Mouse (Mus musculus) cerebellum, postnatal 4 days (tissue): ENCODE results near the gene Cd80.

ENCODE experiments used
- DNase-seq, 2 experiments: peaks; one replicate each; pipeline ENCODE4 v3.0.0; 2022; ENCODE audit warnings: low spot score in 2 of 2, mixed read lengths in 1 of 2

Gene Cd80

DNA sequence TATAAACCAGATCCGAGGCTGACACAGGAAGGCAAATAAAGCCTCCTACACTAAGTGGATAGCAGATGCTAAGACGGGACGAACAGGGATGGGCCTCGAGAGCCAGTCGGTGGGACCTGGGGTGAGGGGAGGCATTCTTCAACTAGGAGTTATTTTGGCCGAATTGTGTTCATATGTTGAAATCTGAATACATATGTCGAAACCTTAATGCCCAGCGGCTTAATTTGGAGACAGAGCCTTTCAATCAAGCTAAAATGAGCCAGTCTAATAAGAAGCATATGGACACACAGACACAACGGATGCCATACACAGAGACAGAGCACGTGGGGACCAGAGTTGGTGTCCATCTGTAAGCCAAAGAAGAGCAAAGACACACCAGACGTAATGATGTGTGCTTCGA is 6.9 kb upstream of the Cd80 start:
- DNase-seq: no peak

GRCm38 (mm10) chr16:38450707-38451106 is 4.7 kb upstream of the Cd80 start:
- DNase-seq: no peak

DNA sequence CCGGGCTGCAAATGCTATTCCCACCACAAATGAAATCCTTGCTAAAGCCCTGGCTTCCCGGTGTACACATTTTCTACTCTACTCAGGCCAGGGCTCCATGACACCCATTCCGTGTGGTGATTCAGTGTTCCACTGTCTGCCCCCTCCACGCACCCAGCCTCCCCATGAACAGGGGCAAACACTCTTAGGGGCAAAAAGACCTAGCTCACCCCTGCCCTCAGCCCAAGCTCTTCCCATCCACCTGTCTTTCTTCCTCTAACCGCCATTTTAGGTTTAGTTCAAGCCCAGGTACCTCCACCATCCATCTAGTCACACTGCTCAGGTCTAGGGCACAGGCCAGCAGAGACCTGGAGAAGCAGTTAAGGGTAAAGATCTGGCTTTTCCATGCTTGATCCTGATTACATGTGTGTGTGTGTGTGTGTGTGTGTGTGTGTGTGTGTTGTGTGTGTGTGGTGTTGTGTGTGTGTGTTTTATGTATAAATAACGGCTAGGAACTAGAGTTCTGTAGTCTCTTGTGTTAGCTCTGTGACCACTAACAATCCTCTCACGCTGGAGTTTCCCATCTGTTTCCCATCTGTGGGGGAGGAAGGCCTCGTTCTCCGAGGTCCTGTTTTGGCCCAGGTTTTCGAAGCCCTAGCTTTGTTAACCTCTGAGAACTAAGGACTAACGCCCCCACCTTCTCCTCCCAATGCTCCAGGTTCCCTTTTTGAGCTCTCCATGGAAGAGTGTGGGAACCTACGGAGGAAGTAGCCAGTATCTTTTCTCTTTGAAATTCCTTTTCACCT is 3.7 kb upstream of the Cd80 start:
- no peak for DNase-seq

GRCm38 (mm10) chr16:38452442-38453202 is 2.7 kb upstream of the Cd80 start, which contains the start of gene Adprh:
Gene Adprh, minus strand, starts transcription at chr16:38452703.
- peak; percentile 72 to 87 for DNase-seq

GRCm38 (mm10) chr16:38453203-38453553 is 2.2 kb upstream of the Cd80 start:
- no peak for DNase-seq

GRCm38 (mm10) chr16:38453952-38454351 is 1.4 kb upstream of the Cd80 start:
- DNase-seq: no peak

- no peak for DNase-seq
These were observed 667 bp upstream of the Cd80 start for GRCm38 (mm10) chr16:38454533-38455254.

DNA sequence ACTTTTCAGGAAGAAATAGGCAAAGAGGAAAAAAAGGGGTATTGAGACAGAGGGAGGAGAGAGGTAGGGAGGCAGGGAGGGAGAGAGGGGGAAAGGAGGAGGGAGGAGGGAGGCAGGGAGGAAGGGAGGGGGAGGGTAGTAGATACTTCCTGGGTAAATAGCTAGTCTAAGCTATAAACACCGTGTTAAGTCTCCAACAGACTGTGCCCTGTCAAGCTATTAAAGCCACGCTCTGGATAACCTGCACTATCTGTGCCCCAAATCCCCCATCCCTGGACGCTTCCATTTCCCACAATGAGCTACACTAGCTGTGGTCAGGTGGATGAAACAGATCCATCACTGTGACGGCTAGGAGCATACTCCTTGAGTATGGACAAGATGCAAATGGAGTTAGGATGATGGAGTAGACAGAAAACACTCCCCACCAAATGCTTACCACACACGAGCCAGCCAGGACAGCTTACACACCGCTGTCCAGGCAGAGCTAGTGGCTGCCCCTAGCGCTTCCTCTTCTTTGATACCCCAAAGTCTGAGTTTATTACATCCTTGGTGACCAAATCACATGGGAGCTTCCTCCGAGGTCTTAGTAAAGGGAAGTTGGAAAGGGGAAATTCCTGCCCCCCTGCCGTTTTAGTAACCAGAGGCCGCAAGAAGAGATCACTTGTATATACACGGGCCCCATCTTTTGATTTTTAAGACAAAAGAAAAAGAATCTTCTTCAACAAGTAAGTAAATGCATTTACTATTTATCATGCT is 1.6 kb downstream of the Cd80 start:
- DNase-seq: no peak

DNA sequence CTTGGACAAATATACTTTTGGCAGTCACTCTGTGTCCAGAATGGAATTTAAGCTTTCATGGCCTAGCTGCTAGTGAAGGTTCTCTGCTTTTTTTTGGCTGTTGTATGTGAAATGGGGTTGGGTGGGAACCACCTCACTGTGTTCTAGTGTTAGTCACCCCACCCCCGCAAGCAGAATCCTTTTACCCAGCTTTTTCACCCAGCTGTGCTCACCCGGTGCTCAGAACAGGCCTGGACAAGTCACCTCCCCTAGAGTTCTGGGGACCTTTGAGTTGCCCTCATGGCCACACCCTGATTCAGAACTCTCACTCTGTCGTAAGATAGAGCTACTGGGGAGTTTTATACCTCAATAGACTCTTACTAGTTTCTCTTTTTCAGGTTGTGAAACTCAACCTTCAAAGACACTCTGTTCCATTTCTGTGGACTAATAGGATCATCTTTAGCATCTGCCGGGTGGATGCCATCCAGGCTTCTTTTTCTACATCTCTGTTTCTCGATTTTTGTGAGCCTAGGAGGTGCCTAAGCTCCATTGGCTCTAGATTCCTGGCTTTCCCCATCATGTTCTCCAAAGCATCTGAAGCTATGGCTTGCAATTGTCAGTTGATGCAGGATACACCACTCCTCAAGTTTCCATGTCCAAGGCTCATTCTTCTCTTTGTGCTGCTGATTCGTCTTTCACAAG is 3.4 kb downstream of the Cd80 start:
- DNase-seq: no peak

DNA sequence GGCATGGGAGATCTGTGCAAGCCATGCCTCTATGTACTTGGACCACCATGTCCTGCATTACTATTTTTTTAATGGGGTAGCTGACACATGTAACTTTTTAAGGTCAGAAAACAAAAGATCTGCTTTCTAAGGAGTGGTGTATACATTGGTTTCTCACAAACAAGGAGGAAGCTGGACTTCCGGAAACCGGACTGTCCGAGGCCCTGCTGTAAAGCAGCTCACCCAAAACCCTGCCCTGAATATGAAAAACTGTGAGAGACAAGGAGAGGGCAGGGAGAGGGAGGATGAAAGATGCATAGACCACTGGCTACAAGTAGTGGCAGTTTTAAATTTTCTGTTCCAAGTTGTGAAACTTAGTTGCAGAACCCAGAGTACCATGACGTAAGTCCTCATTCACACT is 4.6 kb downstream of the Cd80 start:
- DNase-seq: no peak

DNA sequence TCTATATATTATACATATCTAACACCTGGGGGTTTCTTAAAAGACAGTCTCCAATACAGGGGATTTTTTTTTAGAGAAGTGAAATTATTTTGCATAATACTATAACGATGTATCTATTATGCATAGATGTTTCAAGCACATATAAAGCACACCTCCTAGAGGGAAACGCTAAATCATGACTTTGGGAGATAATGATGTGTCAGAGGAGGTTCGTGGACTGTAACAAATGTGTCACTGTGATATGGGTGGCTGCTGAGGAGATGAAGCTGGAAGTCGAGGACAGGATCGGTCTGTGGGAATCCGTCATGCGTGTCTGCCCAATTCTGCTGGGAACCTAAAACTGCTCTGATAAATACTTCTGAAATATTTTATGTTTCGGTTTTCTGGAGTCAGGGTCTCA is 6.4 kb downstream of the Cd80 start:
- DNase-seq: no peak

DNA sequence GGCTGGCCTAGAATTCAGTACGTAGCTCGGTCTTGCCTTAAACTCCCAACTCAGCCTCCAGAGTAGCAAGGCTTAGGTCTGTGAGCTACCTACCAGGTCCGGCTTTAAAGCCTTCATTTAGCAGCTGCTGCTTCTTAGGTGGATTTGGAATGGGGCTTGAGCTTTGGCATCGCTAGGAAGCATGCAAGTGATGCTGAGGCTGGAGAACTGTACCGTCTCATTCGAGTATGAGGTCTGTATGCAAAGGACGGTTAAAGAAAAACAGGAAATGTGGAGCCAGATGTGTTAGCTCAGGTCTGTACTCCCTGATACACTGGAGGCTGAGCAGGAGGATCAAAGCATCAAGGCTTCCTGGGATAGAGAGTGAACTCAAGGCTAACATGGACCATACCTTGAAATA is 6.8 kb downstream of the Cd80 start:
- no peak for DNase-seq

DNA sequence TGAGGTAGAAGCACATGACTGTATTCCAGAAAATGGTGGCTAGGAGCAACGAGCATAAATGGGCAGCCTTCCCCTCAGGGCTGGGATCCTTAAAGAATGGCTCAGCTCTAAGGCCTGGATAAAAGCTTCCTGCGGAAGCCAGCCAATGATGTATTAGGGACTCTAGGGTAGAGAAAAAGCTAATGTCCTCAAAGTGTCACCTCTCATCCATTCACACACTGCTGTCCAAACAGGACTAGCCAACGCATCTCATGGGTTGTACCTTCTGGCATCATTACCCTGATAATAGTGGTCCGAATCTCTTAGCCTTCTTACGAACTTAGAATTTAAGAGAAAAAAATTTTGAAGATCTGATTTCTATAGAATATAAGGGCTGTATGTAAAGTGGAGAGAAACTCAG is 7.9 kb downstream of the Cd80 start:
- DNase-seq: no peak

- DNase-seq: no peak
These were observed 10.7 kb downstream of the Cd80 start for GRCm38 (mm10) chr16:38466089-38466488.

DNA sequence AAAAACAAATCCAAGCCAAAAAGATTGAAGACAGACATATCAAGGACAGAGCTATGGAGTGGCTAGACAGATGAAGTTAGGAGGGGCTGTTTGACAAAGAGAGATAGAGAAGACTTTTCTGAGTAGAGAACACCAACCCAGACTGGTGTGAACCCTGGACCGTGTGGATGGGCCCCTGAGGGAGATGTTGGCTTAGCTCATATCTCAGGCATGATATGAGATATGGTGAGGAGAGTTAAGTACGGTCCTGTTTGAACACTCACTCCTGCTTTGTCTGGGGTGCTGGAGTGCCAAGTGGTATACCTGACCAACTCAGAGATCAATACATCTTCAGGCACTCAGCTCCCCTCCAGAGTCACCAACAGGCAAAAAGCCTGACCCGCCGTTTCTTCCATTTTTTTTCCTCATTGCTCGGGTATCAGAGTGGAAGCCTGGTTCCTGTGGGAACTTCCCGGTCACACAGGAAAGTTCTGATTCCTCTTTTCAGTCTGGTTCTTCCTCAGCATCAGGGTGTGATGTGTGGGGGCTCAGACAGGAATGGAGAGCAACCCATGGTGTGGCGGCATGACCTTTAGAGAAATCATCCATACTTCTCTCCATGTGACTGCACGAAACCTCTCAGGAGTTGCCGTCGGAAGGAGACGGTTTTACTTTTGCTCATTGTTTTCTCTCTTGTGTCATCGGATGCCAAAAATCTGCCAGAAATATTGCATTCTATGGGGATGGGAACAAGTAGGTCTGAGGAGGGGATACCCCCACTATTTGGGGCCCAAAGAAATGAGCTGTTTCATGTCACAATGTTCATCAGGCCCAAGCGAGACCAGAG is 11.9 kb downstream of the Cd80 start:
- no peak for DNase-seq

DNA sequence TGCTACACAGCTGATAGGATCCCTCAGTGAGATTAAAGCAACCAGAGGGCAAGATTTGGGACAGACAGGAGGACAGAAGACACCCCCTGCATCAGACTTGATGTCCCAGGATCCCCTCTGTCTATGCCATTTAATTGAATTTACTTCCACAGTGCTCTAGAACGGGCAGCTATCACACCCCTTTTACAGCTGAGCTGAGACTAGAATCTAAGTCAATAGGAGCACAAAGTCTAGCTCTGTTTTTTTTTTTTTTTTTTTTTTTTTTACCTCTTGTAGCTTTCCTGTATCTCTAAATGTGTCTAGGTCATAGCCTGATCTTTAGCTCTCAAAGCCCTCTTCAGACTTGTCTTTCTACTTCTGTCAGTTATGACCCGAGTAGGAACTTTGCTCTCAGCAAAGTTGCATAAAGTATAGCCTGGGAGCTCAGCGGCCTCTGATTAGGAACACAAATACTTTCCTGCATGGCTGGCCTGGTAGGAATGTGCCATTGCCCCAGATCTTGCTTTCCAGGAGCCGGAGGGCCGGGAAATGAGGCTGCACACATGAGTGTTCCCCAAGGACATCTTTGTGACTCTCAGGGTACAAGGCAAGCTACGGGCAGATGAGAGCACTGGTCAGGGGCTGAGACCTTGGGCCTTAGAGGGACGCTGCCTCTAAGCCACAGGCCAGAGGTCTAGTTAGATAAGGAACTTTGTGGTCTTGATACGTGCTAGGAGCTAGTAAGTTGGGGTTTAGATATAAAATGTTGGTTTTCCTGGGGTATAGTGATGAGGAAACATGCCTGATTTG is 12.8 kb downstream of the Cd80 start:
- no peak for DNase-seq

DNA sequence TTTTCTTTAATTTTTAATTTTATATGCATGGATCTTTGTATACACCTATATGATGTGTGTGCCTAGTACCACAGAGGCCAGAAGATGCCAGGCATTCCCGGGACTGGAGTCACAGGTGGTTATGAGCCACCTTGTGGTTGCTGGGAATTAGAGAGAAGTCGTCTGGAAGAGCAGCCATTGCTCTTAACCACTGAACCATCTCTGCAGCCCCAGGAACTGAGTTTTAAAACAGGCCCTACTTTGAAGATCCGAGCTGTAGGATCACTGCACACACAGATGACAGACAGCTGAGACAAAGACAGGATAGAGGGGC is 13.3 kb downstream of the Cd80 start:
- DNase-seq: no peak

DNA sequence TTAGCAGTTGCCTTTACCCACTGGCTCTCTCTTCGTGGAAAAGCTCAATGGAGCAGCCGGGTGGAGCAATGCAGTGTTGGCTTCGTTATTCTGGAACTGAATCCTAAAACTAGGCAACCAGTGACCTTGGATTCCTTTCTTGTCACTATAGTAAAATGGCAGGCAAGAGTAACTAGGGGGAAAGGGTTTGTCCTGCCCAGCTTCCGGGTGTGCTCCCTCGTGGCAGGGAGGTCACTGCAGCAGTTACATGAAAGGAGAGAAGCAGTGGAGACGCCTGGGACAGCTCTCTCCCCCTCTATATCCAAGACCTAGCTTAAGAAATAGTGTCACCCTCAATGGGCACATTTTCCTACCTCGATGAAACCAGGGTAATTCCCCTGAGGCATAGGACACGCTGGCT is 14.1 kb downstream of the Cd80 start:
- DNase-seq: no peak

DNA sequence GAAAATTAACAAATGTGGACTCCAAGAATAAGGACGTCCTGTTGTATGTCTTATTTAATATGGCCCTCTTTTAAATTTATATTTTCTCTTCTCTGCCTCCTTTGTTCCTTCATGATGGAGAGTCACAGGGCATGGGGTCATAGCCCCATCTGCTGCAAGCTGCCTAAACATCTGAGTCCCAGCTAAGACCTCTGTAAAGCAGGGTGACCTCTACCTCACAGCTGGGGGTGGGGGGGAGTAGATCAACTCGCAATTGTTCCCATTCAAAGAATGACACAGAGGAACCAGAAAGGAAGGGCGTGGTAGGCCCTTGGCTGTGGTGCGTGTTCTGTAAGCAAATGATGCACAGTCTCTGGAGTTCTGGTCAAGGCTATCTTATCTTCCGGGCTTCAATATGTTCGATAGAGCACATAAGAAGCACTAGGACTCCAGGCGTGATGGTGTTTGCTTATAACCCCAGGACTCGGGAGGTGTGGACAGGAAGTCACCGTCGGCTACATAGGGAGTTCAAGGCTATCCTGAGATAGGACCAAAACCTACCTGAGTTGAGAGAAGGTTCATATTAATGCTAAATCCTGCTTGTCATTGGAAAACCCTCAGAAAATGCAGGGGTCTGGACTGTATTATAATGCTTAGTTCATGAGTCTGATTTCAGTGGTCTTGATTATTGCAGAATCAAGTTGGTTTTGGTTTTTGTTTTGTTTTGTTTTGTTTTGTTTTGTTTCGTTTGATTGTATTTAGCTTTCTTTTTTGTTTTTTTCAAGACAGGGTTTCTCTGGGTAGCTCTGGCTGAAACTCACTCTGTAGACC is 16.5 kb downstream of the Cd80 start:
- DNase-seq: no peak
